ENCODE assay signal across 23 mouse cellular contexts in genomic region chr3:153797574-153797973, GRCm38 (mm10). TPM values are rescaled to one million over a fixed set of nuclear protein-coding genes. Genes with fewer than 3 reads are reported as not detected.
DNase-seq lines count a peak whose midpoint lies in the region; ATAC-seq lines count a peak whose summit lies in the region.
"Had no signal": no experiment of that assay in that cellular context is flagged by ENCODE, and none has a peak within 500 bp of the region (broad histone marks: within the 10 kb centered on the region; RNA-seq: fewer than 3 reads in every experiment).

No protein-coding gene starts in this region.

- no peaks in the 10 kb centered on the region for H3K27me3 ChIP-seq in liver, embryonic 11.5 days (replicated peaks; ENCODE audit: control insufficient read depth, insufficient read depth, low read length)
- no peaks in the 10 kb centered on the region for H3K27me3 ChIP-seq in liver, embryonic 16.5 days (ENCODE audit: control insufficient read depth, insufficient read depth, low read depth, low read length)
- no peaks in the 10 kb centered on the region for H3K27me3 ChIP-seq in intestine, embryonic 16.5 days (replicated peaks; ENCODE audit: control insufficient read depth, insufficient read depth, low read length)
- H3K27me3 ChIP-seq: neural tube, embryonic 13.5 days had no signal

- H3K4me2 ChIP-seq in liver, embryonic 11.5 days = no peak overlapping the region
- no peak overlapping the region for H3K4me2 ChIP-seq in liver, embryonic 16.5 days (ENCODE audit: low read depth, low read length)
- H3K4me2 ChIP-seq in intestine, embryonic 16.5 days (ENCODE audit: low read depth, low read length) = no peak overlapping the region
- H3K4me2 ChIP-seq: neural tube, embryonic 13.5 days had no signal

- no peak overlapping the region for H3K4me3 ChIP-seq in liver, embryonic 11.5 days (ENCODE audit: low read depth, low read length)
- no peak overlapping the region for H3K4me3 ChIP-seq in liver, embryonic 16.5 days (ENCODE audit: low read depth, low read length)
- H3K4me3 ChIP-seq in intestine, embryonic 16.5 days (ENCODE audit: low read length) = no peak overlapping the region
- H3K4me3 ChIP-seq: gastrocnemius, adult 2 months; midbrain, embryonic 10.5 days; neural tube, embryonic 13.5 days had no signal

- peaks cover 35% of the 10 kb centered on the region for H3K4me1 ChIP-seq in liver, embryonic 11.5 days (replicated peaks; ENCODE audit: control insufficient read depth, insufficient read depth, low read length)
- peaks cover 54% of the 10 kb centered on the region for H3K4me1 ChIP-seq in liver, embryonic 16.5 days (ENCODE audit: control insufficient read depth, low read depth, low read length)
- H3K4me1 ChIP-seq in intestine, embryonic 16.5 days (ENCODE audit: control insufficient read depth, insufficient read depth, low read length) = no peaks in the 10 kb centered on the region

- H3K9ac ChIP-seq in liver, embryonic 11.5 days (ENCODE audit: low read depth, low read length) = 0 out of 2 replicates have a peak overlapping the region, but pooled peaks have one; percentile 2
- no peak overlapping the region for H3K9ac ChIP-seq in liver, embryonic 16.5 days (ENCODE audit: low read depth, low read length)
- H3K9ac ChIP-seq in intestine, embryonic 16.5 days (ENCODE audit: low read depth, low read length) = no peak overlapping the region
- H3K9ac ChIP-seq: forebrain, postnatal 0 days; neural tube, embryonic 13.5 days had no signal

- H3K9me3 ChIP-seq in liver, embryonic 11.5 days (ENCODE audit: control insufficient read depth, low read length) = no peaks in the 10 kb centered on the region
- H3K9me3 ChIP-seq in liver, embryonic 16.5 days (replicated peaks; ENCODE audit: control insufficient read depth, low read length) = no peaks in the 10 kb centered on the region; the same call in 1 of the 2 replicates
- no peaks in the 10 kb centered on the region for H3K9me3 ChIP-seq in intestine, embryonic 16.5 days (ENCODE audit: control insufficient read depth, low read length)
- H3K9me3 ChIP-seq: midbrain, embryonic 10.5 days; neural tube, embryonic 13.5 days had no signal

- no peak for DNase-seq in liver, embryonic 11.5 days (ENCODE audit: low spot score)
- DNase-seq in liver (no peak), 416B (ENCODE audit: low read depth) (peak; percentile 1), MEL-GATA-1-ER (ENCODE audit: extremely low read depth, low read depth) (peak; percentile 59)
- no peak for DNase-seq in urinary bladder, postnatal 14 days (ENCODE audit: low spot score)
- DNase-seq in cerebellum, postnatal 10 days = no peak
- DNase-seq: adrenal gland, adult 8-10 months; cerebellum, postnatal 14 days; embryo, embryonic 11 days; forebrain, postnatal 0 days; gastrocnemius, adult 2 months; heart, postnatal 36 days; kidney, adult 2 months; kidney, postnatal 25 days; right cerebral cortex, adult 18-20 months; thymus, postnatal 36 days had no signal

- no peak for ATAC-seq in liver, embryonic 11.5 days (replicated peaks; ENCODE audit: low FRiP score)
- ATAC-seq in liver, embryonic 16.5 days (ENCODE audit: low read depth) = no peak
- ATAC-seq in intestine, embryonic 16.5 days = no peak
- ATAC-seq: Patski had no signal

- no peak overlapping the region for H3K27ac ChIP-seq in liver, embryonic 11.5 days (ENCODE audit: low read depth, low read length)
- peak overlapping the region; percentile 6; the same call in 1 of the 2 replicates for H3K27ac ChIP-seq in liver, embryonic 16.5 days (ENCODE audit: low read length)
- H3K27ac ChIP-seq in intestine, embryonic 16.5 days (ENCODE audit: low read length) = no peak overlapping the region
- H3K27ac ChIP-seq: gastrocnemius, adult 2 months; midbrain, embryonic 10.5 days; neural tube, embryonic 13.5 days had no signal

- H3K36me3 ChIP-seq in liver, embryonic 11.5 days (ENCODE audit: control insufficient read depth, insufficient read depth, low read length) = no peaks in the 10 kb centered on the region
- H3K36me3 ChIP-seq in liver, embryonic 16.5 days (ENCODE audit: control insufficient read depth, insufficient read depth) = no peaks in the 10 kb centered on the region
- H3K36me3 ChIP-seq in intestine, embryonic 16.5 days (ENCODE audit: control insufficient read depth, insufficient read depth, low read length) = no peaks in the 10 kb centered on the region
- H3K36me3 ChIP-seq: midbrain, embryonic 10.5 days; neural tube, embryonic 13.5 days had no signal

- WGBS in liver, embryonic 11.5 days = 40% methylated on average over 7 of the region's 7 CpGs
- WGBS in liver, embryonic 16.5 days (ENCODE audit: insufficient replicate concordance) = 25% methylated on average over 7 of the region's 7 CpGs
- WGBS in intestine, embryonic 16.5 days = 34% methylated on average over 7 of the region's 7 CpGs

RNA-seq across cellular contexts. Expression of gene Asb17, which starts 46.4 kb away (rescaled TPM):
- polyA plus RNA-seq in liver, embryonic 11.5 days (2014; fragmentation: Nextera tagmentation; extraction: Ambion mirVana) = 8.3 and 9.6 TPM in 2 replicates
- polyA plus RNA-seq in liver, embryonic 16.5 days (2015; fragmentation: Nextera tagmentation; extraction: Ambion mirVana) = 2.2 and 2.4 TPM in 2 replicates
- polyA plus RNA-seq in intestine, embryonic 16.5 days (2015; fragmentation: Nextera tagmentation; extraction: Ambion mirVana) = 0.05 TPM in 1 of 2 replicates, not detected in the other
- polyA plus RNA-seq: forebrain, postnatal 0 days; liver, adult 2 months; small intestine, adult 2 months had no signal

Comparison
In these comparisons a context has a peak if more than half of its experiments do, and no peak if none do; other contexts are left out.
1. DNase-seq: peak in 416B (single experiment) and MEL-GATA-1-ER (single experiment); none in liver, embryonic 11.5 days (single experiment), liver (single experiment), urinary bladder, postnatal 14 days (single experiment) and cerebellum, postnatal 10 days (0 of 2).